Mouse (Mus musculus): Measurements from ENCODE around the gene B3gnt6. TPM values are rescaled to one million over a fixed set of nuclear protein-coding genes. Genes with fewer than 3 reads are reported as not detected.

Gene B3gnt6
- polyA plus RNA-seq, 1 experiment from 2014 or later: not detected

DNA sequence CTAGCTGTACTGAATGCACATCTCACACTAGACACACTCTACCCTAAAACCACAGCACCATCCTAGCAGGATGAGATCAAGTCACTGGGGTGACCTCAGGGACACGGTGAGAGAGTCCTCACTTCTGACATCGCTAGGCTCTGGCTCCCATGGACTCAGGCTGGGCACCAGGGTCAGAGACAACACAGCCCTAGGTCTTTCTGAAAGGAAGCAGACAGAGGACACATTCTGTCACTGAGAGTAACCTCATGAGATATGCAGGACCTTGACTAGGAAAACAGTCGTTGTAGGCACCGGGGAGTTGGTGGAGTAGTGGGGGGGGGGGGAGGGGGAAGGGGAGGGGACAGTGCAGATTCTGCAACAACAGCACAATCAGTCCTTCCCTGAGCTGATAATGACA is 25.9 kb downstream of the B3gnt6 start:
- Histone ChIP-seq H3K4me2 (peak overlapping the region; percentile 43), H3K4me1 (replicated peaks; ENCODE audit: control insufficient read depth, insufficient read depth, low read length) (peaks cover 80% of the 10 kb centered on the region), H3K9me3 (ENCODE audit: control insufficient read depth, low read length) (no peaks in the 10 kb centered on the region), H3K4me3 (ENCODE audit: low read depth, low read length) (no peak overlapping the region), H3K27ac (ENCODE audit: low read depth, low read length) (peak overlapping the region; percentile 63; the same call in 1 of the 2 replicates), H3K9ac (ENCODE audit: low read depth, low read length) (peak overlapping the region; percentile 49), H3K36me3 (ENCODE audit: control insufficient read depth, insufficient read depth, low read length) (no peaks in the 10 kb centered on the region; the same call in 1 of the 2 replicates), H3K27me3 (replicated peaks; ENCODE audit: control insufficient read depth, insufficient read depth, low read length) (no peaks in the 10 kb centered on the region)
- 22% methylated on average over 4 of the region's 4 CpGs for WGBS
- ATAC-seq (replicated peaks; ENCODE audit: low FRiP score) (no peak), DNase-seq (ENCODE audit: low spot score) (no peak)

DNA sequence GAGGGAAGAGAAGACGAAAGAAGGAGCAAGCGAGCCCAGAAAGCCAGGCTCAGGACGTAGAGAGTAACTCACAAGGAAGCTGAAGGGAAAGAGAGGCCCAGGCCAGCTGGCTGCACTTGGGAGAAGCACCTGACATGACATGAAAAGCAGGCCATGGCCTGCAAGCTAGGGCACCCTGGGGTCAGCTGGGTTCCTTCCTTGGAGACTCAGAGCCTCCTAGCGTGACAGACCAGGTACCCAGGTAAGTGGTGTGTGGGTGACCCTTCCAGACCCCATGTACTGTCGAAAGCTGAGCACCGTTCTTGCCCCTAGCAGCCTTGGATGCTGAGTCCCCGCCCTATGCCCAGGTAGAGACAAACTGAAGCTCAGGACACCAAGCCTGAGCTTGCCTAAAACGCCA is 26.6 kb downstream of the B3gnt6 start:
- Histone ChIP-seq H3K4me1 (replicated peaks; ENCODE audit: control insufficient read depth, insufficient read depth, low read length) (peaks cover 79% of the 10 kb centered on the region), H3K9ac (ENCODE audit: low read depth, low read length) (peak overlapping the region; percentile 49), H3K4me2 (no peak overlapping the region), H3K27me3 (replicated peaks; ENCODE audit: control insufficient read depth, insufficient read depth, low read length) (no peaks in the 10 kb centered on the region), H3K9me3 (ENCODE audit: control insufficient read depth, low read length) (no peaks in the 10 kb centered on the region), H3K27ac (ENCODE audit: low read depth, low read length) (peak overlapping the region; percentile 85), H3K36me3 (ENCODE audit: control insufficient read depth, insufficient read depth, low read length) (no peaks in the 10 kb centered on the region; the same call in 1 of the 2 replicates), H3K4me3 (ENCODE audit: low read depth, low read length) (no peak overlapping the region)
- ATAC-seq (replicated peaks; ENCODE audit: low FRiP score) (no peak), DNase-seq (ENCODE audit: low spot score) (no peak)
- WGBS: 89% methylated on average over 8 of the region's 8 CpGs

DNA sequence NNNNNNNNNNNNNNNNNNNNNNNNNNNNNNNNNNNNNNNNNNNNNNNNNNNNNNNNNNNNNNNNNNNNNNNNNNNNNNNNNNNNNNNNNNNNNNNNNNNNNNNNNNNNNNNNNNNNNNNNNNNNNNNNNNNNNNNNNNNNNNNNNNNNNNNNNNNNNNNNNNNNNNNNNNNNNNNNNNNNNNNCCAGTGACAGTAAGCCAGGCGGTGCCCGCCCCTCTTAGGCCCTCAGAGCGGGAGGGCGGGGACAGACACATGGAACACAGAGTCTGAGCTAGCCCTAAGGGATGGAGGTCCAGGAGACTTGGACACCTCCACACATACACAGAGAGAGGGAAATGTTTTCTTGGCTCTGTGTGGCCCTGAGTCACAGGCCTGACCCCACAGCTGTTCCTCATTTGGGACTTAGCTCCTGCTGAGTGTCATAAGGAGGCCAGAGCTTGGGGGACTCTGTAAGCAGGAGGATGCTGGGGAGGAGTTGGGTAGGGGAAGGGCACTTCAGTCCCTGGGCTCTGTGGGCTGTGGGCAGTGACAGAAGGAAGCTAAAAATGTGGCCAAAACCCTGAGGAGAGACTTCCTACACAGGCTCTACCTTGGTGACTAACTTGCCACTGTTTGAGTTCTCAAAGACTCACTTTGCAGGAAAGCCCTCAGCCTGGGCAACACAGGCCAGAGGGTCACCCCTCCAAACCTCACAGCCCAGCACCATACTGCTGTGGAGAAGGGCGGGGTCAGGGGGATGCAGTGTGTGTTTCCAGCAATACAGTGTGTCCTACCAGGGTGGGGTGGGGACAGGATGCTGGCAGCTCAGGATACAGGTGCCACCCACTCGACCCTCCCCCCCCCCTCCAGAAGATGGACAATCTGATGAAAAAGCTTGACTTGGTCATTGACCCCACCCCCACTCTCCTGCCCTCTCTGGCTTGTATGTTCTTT is 27.9 kb downstream of the B3gnt6 start:
- ATAC-seq (replicated peaks; ENCODE audit: low FRiP score) (peak; percentile 83), DNase-seq (ENCODE audit: low spot score) (no peak)
- peak overlapping the region; percentile 20; the same call in 1 of the 2 replicates for H3K4me3 ChIP-seq (ENCODE audit: low read depth, low read length)
- WGBS: 25% methylated on average over 6 of the region's 6 CpGs
- H3K9me3 ChIP-seq (ENCODE audit: control insufficient read depth, low read length): no peaks in the 10 kb centered on the region
- H3K36me3 ChIP-seq (ENCODE audit: control insufficient read depth, insufficient read depth, low read length): no peaks in the 10 kb centered on the region; the same call in 1 of the 2 replicates
- H3K4me1 ChIP-seq (replicated peaks; ENCODE audit: control insufficient read depth, insufficient read depth, low read length): peaks cover 67% of the 10 kb centered on the region
- peak overlapping the region; percentile 59 for H3K9ac ChIP-seq (ENCODE audit: low read depth, low read length)
- no peaks in the 10 kb centered on the region for H3K27me3 ChIP-seq (replicated peaks; ENCODE audit: control insufficient read depth, insufficient read depth, low read length)
- H3K4me2 ChIP-seq: peak overlapping the region; percentile 68
- H3K27ac ChIP-seq (ENCODE audit: low read depth, low read length): peak overlapping the region; percentile 85

DNA sequence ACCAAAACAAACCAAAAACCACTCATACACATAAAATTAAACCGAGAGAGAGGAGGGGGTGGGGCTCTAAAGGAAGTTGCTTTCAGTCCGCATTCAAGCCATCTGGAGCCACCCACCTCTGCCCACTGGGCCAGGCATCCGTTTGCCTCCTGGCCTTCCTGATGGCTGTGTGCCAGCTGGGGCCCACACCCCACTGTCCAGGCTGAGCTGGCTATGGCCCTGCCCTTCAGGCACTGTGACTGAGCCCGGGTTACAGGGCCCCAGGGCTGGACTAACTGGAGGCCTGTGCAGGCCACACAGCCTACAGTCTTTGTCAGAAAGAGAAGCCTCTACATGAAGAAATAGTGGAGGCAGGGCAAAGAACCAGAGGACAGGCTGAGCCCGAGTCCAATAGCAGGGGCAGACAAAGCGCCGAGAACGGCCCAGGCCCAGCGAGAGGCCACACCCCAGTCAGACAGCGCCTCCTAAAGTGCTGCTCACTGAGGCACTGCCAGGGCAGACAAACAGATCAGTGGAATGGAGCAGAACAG is 34.2 kb downstream of the B3gnt6 start:
- H3K36me3 ChIP-seq (ENCODE audit: control insufficient read depth, insufficient read depth, low read length): peaks cover 2% of the 10 kb centered on the region; the same call in 1 of the 2 replicates
- H3K4me2 ChIP-seq: peak overlapping the region; percentile 37
- H3K4me3 ChIP-seq (ENCODE audit: low read depth, low read length): no peak overlapping the region
- 54% methylated on average over 10 of the region's 10 CpGs for WGBS
- peaks cover 50% of the 10 kb centered on the region for H3K4me1 ChIP-seq (replicated peaks; ENCODE audit: control insufficient read depth, insufficient read depth, low read length)
- H3K27me3 ChIP-seq (replicated peaks; ENCODE audit: control insufficient read depth, insufficient read depth, low read length): no peaks in the 10 kb centered on the region
- H3K27ac ChIP-seq (ENCODE audit: low read depth, low read length): peak overlapping the region; percentile 19; the same call in 1 of the 2 replicates
- H3K9me3 ChIP-seq (ENCODE audit: control insufficient read depth, low read length): no peaks in the 10 kb centered on the region
- ATAC-seq (replicated peaks; ENCODE audit: low FRiP score): peak; percentile 62
- peak overlapping the region; percentile 40; the same call in 1 of the 2 replicates for H3K9ac ChIP-seq (ENCODE audit: low read depth, low read length)
- DNase-seq (ENCODE audit: low spot score): no peak

DNA sequence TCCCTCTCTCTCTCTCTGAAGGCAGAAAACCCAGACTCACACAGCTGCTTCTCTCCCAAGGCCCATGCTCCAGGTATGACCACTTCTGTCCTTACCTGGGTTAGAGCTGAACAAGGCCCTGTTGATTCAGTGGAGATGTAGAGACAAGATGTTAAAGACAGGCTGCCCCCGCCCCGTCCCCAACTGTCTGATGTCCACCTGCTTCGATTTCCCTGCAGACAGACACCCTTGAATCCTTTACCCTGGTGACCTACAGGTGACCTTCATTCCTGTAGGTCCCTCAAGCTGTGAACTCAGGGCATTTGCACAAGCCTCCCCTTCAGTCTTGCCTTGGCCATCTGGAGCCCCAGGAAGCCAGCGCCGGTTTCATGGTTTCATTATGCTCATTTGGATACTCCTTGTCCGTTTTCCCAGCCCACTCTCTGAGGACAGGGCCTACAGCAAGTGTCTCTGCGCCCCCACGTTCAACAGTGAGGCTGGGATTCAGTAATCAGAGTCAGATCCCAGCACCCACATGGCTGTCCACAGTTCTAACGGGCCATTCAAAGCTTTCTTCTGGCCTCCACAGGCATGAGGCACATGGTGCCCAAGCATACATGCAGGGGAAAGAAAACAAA is 34.8 kb downstream of the B3gnt6 start:
- H3K4me3 ChIP-seq (ENCODE audit: low read depth, low read length): no peak overlapping the region
- ATAC-seq (replicated peaks; ENCODE audit: low FRiP score) (no peak), DNase-seq (ENCODE audit: low spot score) (no peak)
- H3K36me3 ChIP-seq (ENCODE audit: control insufficient read depth, insufficient read depth, low read length): 0 out of 2 replicates have a peak, but pooled peaks cover 2% of the 10 kb centered on the region
- peak overlapping the region; percentile 37; the same call in 1 of the 2 replicates for H3K4me2 ChIP-seq
- H3K4me1 ChIP-seq (replicated peaks; ENCODE audit: control insufficient read depth, insufficient read depth, low read length): peaks cover 49% of the 10 kb centered on the region
- 0 out of 2 replicates have a peak overlapping the region, but pooled peaks have one; percentile 40 for H3K9ac ChIP-seq (ENCODE audit: low read depth, low read length)
- 80% methylated on average over 9 of the region's 9 CpGs for WGBS
- no peak overlapping the region for H3K27ac ChIP-seq (ENCODE audit: low read depth, low read length)
- H3K9me3 ChIP-seq (ENCODE audit: control insufficient read depth, low read length): no peaks in the 10 kb centered on the region
- no peaks in the 10 kb centered on the region for H3K27me3 ChIP-seq (replicated peaks; ENCODE audit: control insufficient read depth, insufficient read depth, low read length)

DNA sequence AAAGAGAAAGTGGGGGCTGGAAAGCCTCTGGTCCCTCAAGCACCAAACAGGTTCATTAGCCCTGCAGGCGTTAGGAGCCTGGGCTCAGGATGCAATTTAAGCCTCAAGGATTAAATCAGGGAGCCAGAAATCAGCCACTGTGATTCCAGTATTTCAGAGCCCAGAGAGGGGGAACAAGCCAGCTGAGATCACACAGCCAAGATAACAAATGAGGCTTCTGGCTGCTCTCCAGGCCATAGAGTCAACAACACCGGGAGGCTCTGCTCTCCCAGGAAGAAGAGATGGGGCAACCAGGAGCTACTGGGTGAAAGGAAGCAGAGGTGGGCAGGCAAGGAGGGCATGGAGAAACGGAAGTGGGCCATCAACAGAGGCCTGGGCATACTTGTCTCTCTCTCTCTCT is 35.6 kb downstream of the B3gnt6 start:
- H3K4me2 ChIP-seq: no peak overlapping the region
- H3K4me3 ChIP-seq (ENCODE audit: low read depth, low read length): no peak overlapping the region
- 0 out of 2 replicates have a peak, but pooled peaks cover 2% of the 10 kb centered on the region for H3K36me3 ChIP-seq (ENCODE audit: control insufficient read depth, insufficient read depth, low read length)
- no peak for ATAC-seq (replicated peaks; ENCODE audit: low FRiP score)
- H3K27me3 ChIP-seq (replicated peaks; ENCODE audit: control insufficient read depth, insufficient read depth, low read length): no peaks in the 10 kb centered on the region
- H3K27ac ChIP-seq (ENCODE audit: low read depth, low read length): peak overlapping the region; percentile 21; the same call in 1 of the 2 replicates
- peaks cover 53% of the 10 kb centered on the region for H3K4me1 ChIP-seq (replicated peaks; ENCODE audit: control insufficient read depth, insufficient read depth, low read length)
- H3K9me3 ChIP-seq (ENCODE audit: control insufficient read depth, low read length): no peaks in the 10 kb centered on the region
- WGBS: 49% methylated on average over 3 of the region's 3 CpGs
- H3K9ac ChIP-seq (ENCODE audit: low read depth, low read length): no peak overlapping the region
- DNase-seq (ENCODE audit: low spot score): no peak

DNA sequence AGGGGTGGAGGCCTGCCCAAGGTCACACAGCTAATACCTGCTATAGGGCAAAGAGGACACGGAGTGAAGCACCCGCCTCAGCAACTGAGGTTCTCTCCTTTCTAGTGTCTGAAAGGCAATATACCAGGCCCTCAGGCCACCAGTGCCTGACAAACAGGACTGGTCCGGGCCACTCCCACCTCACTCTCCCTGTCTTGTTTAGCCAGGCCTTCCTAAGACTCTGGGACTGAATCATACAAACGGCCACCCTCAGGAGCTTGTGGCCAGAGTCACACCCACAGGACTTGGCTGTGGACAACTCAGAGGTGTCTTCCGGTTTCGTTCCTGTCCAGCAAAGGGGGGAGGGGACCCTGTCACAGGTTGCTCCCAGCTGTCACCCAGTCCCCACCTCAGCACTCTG is 37.0 kb downstream of the B3gnt6 start:
- DNase-seq (ENCODE audit: low spot score) (no peak), ATAC-seq (replicated peaks; ENCODE audit: low FRiP score) (no peak)
- H3K9ac ChIP-seq (ENCODE audit: low read depth, low read length): no peak overlapping the region
- H3K27ac ChIP-seq (ENCODE audit: low read depth, low read length): 0 out of 2 replicates have a peak overlapping the region, but pooled peaks have one; percentile 15
- H3K4me2 ChIP-seq: no peak overlapping the region
- peaks cover 65% of the 10 kb centered on the region for H3K4me1 ChIP-seq (replicated peaks; ENCODE audit: control insufficient read depth, insufficient read depth, low read length)
- WGBS: 59% methylated on average over 6 of the region's 6 CpGs
- H3K27me3 ChIP-seq (replicated peaks; ENCODE audit: control insufficient read depth, insufficient read depth, low read length): no peaks in the 10 kb centered on the region
- H3K9me3 ChIP-seq (ENCODE audit: control insufficient read depth, low read length): no peaks in the 10 kb centered on the region
- no peak overlapping the region for H3K4me3 ChIP-seq (ENCODE audit: low read depth, low read length)
- H3K36me3 ChIP-seq (ENCODE audit: control insufficient read depth, insufficient read depth, low read length): 0 out of 2 replicates have a peak, but pooled peaks cover 2% of the 10 kb centered on the region

DNA sequence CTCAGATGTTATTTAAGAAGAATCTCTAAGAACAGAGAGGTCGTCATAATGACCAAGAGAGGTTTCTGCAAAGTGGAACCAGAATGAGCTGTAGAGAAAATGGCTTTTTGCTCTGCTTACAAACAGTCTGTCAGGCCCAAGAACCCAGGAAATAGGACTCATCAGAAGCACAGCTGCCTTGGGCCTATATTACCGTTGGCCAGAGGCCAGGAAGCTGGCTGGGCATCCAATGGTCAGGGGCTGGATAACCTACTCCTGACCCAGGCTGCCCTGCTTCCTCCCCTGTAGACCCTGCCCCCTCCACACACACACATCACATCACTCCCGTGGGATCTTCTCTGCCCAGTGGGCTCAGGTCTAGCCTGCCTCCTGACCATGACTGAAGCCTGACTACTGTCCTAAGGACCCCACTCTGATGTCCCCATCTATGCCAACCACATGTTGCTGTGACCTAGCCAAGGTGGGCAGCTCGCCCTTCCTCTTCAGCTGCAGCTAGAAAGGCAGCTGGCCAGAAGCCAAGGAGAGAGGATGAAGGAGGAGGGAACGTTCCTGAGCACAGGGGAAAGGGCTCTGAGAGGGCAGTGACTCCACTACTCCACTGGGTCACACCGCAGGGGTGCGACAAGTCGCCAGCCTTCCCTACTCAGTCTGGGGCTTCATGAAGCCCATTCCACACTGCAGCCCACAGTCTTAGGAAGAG is 39.1 kb downstream of the B3gnt6 start:
- no peak for DNase-seq (ENCODE audit: low spot score)
- no peak for ATAC-seq (replicated peaks; ENCODE audit: low FRiP score)
- Histone ChIP-seq H3K36me3 (ENCODE audit: control insufficient read depth, insufficient read depth, low read length) (0 out of 2 replicates have a peak, but pooled peaks cover 2% of the 10 kb centered on the region), H3K9ac (ENCODE audit: low read depth, low read length) (no peak overlapping the region), H3K4me1 (replicated peaks; ENCODE audit: control insufficient read depth, insufficient read depth, low read length) (peaks cover 79% of the 10 kb centered on the region), H3K27ac (ENCODE audit: low read depth, low read length) (peak overlapping the region; percentile 16), H3K4me3 (ENCODE audit: low read depth, low read length) (no peak overlapping the region), H3K9me3 (ENCODE audit: control insufficient read depth, low read length) (no peaks in the 10 kb centered on the region), H3K27me3 (replicated peaks; ENCODE audit: control insufficient read depth, insufficient read depth, low read length) (no peaks in the 10 kb centered on the region), H3K4me2 (no peak overlapping the region)
- WGBS: 59% methylated on average over 8 of the region's 8 CpGs

Data from liver, embryonic 11.5 days (tissue).